8 mouse cellular contexts compared by ENCODE assay signal in genomic region chr9:103761151-103761571, GRCm38 (mm10). TPM values are rescaled to one million over a fixed set of nuclear protein-coding genes. Genes with fewer than 3 reads are reported as not detected.
DNase-seq lines count a peak whose midpoint lies in the region; ATAC-seq and TF ChIP-seq lines count a peak whose summit lies in the region.

No protein-coding gene starts in this region.

- peak overlapping the region; percentile 88 for H3K4me2 ChIP-seq in heart, embryonic 13.5 days
- H3K4me2 ChIP-seq in liver, postnatal 0 days (ENCODE audit: low read depth, low read length), result peak overlapping the region; percentile 78

- H3K9ac ChIP-seq in heart, embryonic 13.5 days, result peak overlapping the region; percentile 94
- H3K9ac ChIP-seq in liver, postnatal 0 days (replicated peaks), result peak overlapping the region; percentile 28

- ATAC-seq in CD4-positive, CD25-positive, alpha-beta regulatory T cell, adult 4 months, result no peak
- ATAC-seq in heart, embryonic 13.5 days (ENCODE audit: extremely low read depth, insufficient number of reproducible peaks, low FRiP score, low TSS enrichment), result no peak
- peak; percentile 46; the same call in 1 of the 2 replicates for ATAC-seq in liver, postnatal 0 days

- peak overlapping the region; percentile 81 for H3K27ac ChIP-seq in heart, embryonic 13.5 days (replicated peaks)
- H3K27ac ChIP-seq in liver, postnatal 0 days (ENCODE audit: low read depth), result no peak overlapping the region

- WGBS in lung, adult 2 months, result 1% methylated on average over 30 of the region's 30 CpGs
- under 1% methylated on average over 30 of the region's 30 CpGs for WGBS in heart, embryonic 13.5 days
- under 1% methylated on average over 29 of the region's 30 CpGs for WGBS in liver, postnatal 0 days (ENCODE audit: insufficient replicate concordance)

- no peak for TF ChIP-seq POLR2A in lung, adult 2 months (IDR thresholded peaks at IDR 0.05; ENCODE audit: borderline replicate concordance, extremely low read depth, low read depth, low read length)

- H3K4me1 ChIP-seq in lung, adult 2 months (ENCODE audit: control insufficient read depth, insufficient read depth, low read length), result no peaks in the 10 kb centered on the region
- peaks cover 44% of the 10 kb centered on the region for H3K4me1 ChIP-seq in heart, embryonic 13.5 days
- peaks cover 11% of the 10 kb centered on the region; the same call in 1 of the 2 replicates for H3K4me1 ChIP-seq in liver, postnatal 0 days (ENCODE audit: insufficient read depth)

- H3K9me3 ChIP-seq in heart, embryonic 13.5 days, result no peaks in the 10 kb centered on the region
- no peaks in the 10 kb centered on the region for H3K9me3 ChIP-seq in liver, postnatal 0 days (ENCODE audit: low read length)

- H3K4me3 ChIP-seq in lung, adult 2 months (replicated peaks; ENCODE audit: extremely low read depth, low read depth, low read length), result peak overlapping the region; percentile 53
- peak overlapping the region; percentile 92 for H3K4me3 ChIP-seq in heart, embryonic 13.5 days
- H3K4me3 ChIP-seq in liver, postnatal 0 days (ENCODE audit: low read depth, low read length), result peak overlapping the region; percentile 52

- TF ChIP-seq EP300 in liver, postnatal 0 days (IDR thresholded peaks at IDR 0.05; ENCODE audit: low read depth), result no peak

- 0 out of 2 replicates have a peak, but pooled peaks cover under 1% of the 10 kb centered on the region for H3K36me3 ChIP-seq in heart, embryonic 13.5 days
- H3K36me3 ChIP-seq in liver, postnatal 0 days (replicated peaks; ENCODE audit: insufficient read depth, low read length), result no peaks in the 10 kb centered on the region

- DNase-seq in CD4-positive, CD25-positive, alpha-beta regulatory T cell, adult 2 months (ENCODE audit: low read depth, low spot score), result peak; percentile 7
- DNase-seq in lung, adult 2 months, result no peak
- DNase-seq in lung, postnatal 25 days (ENCODE audit: low spot score), result no peak
- DNase-seq in liver, postnatal 0 days, result no peak
- no peak for DNase-seq in T-cell, adult 2 months (ENCODE audit: low spot score)
- no peak for DNase-seq in right cerebral cortex, adult 18-20 months

- no peaks in the 10 kb centered on the region for H3K27me3 ChIP-seq in heart, embryonic 13.5 days (replicated peaks)
- H3K27me3 ChIP-seq in liver, postnatal 0 days (ENCODE audit: insufficient read depth, low read length), result peaks cover 40% of the 10 kb centered on the region

- TF ChIP-seq CTCF in lung, adult 2 months (IDR thresholded peaks at IDR 0.05; ENCODE audit: insufficient read depth, low read length), result no peak
- no peak for TF ChIP-seq CTCF in liver, postnatal 0 days (IDR thresholded peaks at IDR 0.05; ENCODE audit: low read depth)

RNA-seq across cellular contexts. Expression of gene Tmem108, which starts 0.5 kb away (rescaled TPM):
- polyA plus RNA-seq in CD4-positive, CD25-positive, alpha-beta regulatory T cell, adult 4 months (2017; shearing (Covaris generic)), result 1 to 10 TPM; 1.0 to 3.2 TPM
- polyA plus RNA-seq in lung, adult 2 months (2012; rRNA removed), result 8.5 and 9.1 TPM in 2 replicates
- polyA plus RNA-seq in heart, embryonic 13.5 days (2015; fragmentation: Nextera tagmentation; extraction: Ambion mirVana), result 66.1 and 69.8 TPM in 2 replicates
- 1.1 and 1.2 TPM in 2 replicates for polyA plus RNA-seq in liver, postnatal 0 days (2015; fragmentation: Nextera tagmentation; extraction: Ambion mirVana)
